Mouse (Mus musculus): ENCODE results near the gene Lrch1.

- TF ChIP-seq CTCF (IDR thresholded peaks at IDR 0.05; ENCODE audit: low read depth) (no peak), EP300 (IDR thresholded peaks at IDR 0.05; ENCODE audit: low read depth) (no peak)
These were observed 145.7 kb downstream of the Lrch1 start for GRCm38 (mm10) chr14:74801961-74802360.

Measured in liver, embryonic 14.5 days (tissue).